Mouse (Mus musculus) heart, adult 2 months (tissue): ENCODE measurements around the gene Palb2.

Source experiments
- CTCF ChIP-seq: fragments of 200-600 bp; IDR thresholded peaks from 2 replicates; pipeline ENCODE4 v1.8.1; 2022; ENCODE audit warnings: antibody characterized with exemption, mild to moderate bottlenecking, moderate library complexity
- EP300 ChIP-seq: fragments of 200-500 bp; IDR thresholded peaks from 2 replicates; pipeline ENCODE4 v1.6.1; 2011; ENCODE audit warnings: low read depth, low read length, control low read depth; ENCODE audit not compliant: insufficient read depth
- POLR2A ChIP-seq: fragments of 200-500 bp; IDR thresholded peaks from 2 replicates; pipeline ENCODE4 v1.6.1; 2011; ENCODE audit warnings: mild to moderate bottlenecking, low read depth, low read length, control low read depth; ENCODE audit not compliant: insufficient read depth

DNA sequence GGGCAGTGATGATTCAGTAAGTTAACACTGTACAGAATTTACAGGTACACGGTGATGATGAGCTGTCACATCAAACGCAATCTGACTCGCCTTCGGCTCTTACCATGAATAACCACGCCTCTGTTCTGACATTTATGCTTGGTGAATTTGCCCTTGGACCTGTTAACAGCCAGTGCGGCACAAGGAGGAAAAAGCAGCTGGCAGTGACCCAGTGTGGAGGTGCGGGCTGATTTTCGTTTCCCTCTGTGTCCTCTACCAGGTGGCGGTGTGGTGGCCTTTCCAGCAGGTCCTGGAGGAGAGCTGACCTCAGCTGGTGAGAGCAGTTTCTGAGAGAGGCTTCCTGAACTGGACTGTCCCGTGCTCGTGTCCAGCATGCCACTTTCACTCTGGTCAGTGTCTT, 5.8 kb downstream of the Palb2 start:
- TF ChIP-seq CTCF: no peak
- TF ChIP-seq POLR2A: no peak
- no peak for TF ChIP-seq EP300
